Mouse (Mus musculus) heart, embryonic 13.5 days (tissue): ENCODE results near the gene Gpr156. TPM values are rescaled to one million over a fixed set of nuclear protein-coding genes. Genes with fewer than 3 reads are reported as not detected.
A peak's percentile ranks its signal among the peaks of the same experiment; 100 is the strongest.

Experiments used
- ATAC-seq: fragments of 200-750 bp; cut with Nextera tagmentation; 2 replicates; pipeline ENCODE4 v1.8.0; 2017; ENCODE audit warnings: moderate TSS enrichment; ENCODE audit not compliant: insufficient number of reproducible peaks, low FRiP score, low TSS enrichment; ENCODE audit errors: extremely low read depth
- H3K27ac ChIP-seq: fragments of 300-500 bp; sonication (generic); replicated peaks from 2 replicates; pipeline ENCODE4 v1.5.1; 2015; ENCODE audit warnings: moderate library complexity, mild to moderate bottlenecking, inconsistent platforms
- H3K27me3 ChIP-seq: fragments of 300-500 bp; sonication (generic); replicated peaks from 2 replicates; pipeline ENCODE4 v1.6.1; 2015; ENCODE audit warnings: mild to moderate bottlenecking, inconsistent platforms
- H3K36me3 ChIP-seq: fragments of 300-500 bp; sonication (generic); 2 replicates; pipeline ENCODE4 v1.6.1; 2015; ENCODE audit warnings: mild to moderate bottlenecking, inconsistent platforms
- H3K4me1 ChIP-seq: fragments of 300-500 bp; sonication (generic); 2 replicates; pipeline ENCODE4 v1.6.1; 2015; ENCODE audit warnings: inconsistent platforms
- H3K4me2 ChIP-seq: fragments of 300-500 bp; sonication (generic); 2 replicates; pipeline ENCODE4 v1.6.1; 2015; ENCODE audit warnings: inconsistent platforms, mild to moderate bottlenecking, moderate library complexity
- H3K4me3 ChIP-seq: fragments of 300-500 bp; sonication (generic); 2 replicates; pipeline ENCODE4 v1.5.1; 2015; ENCODE audit warnings: moderate library complexity, mild to moderate bottlenecking, inconsistent platforms
- H3K9ac ChIP-seq: fragments of 300-500 bp; sonication (generic); 2 replicates; pipeline ENCODE4 v1.6.1; 2015; ENCODE audit warnings: inconsistent platforms, mild to moderate bottlenecking, moderate library complexity
- H3K9me3 ChIP-seq: fragments of 300-500 bp; sonication (generic); 2 replicates; pipeline ENCODE4 v1.6.1; 2016; ENCODE audit warnings: inconsistent platforms
- WGBS: fragments of 180-500 bp; shearing (Covaris S2); methylation state at CpG from one replicate; pipeline ENCODE4 v1.1.7; 2015; ENCODE audit warnings: mixed read lengths; 5-methylcytosine and 5-hydroxymethylcytosine counted together
- polyA plus RNA-seq: library from polyadenylated mRNA; unstranded; fragments of >200 nt; fragmentation: Nextera tagmentation; extraction: Ambion mirVana; gene quantifications from 2 replicates; pipeline ENCODE4 v1.2.1, GENCODE M21; 2015

Gpr156 gene
- polyA plus RNA-seq, 1 experiment from 2014 or later: 0.47 TPM

DNA sequence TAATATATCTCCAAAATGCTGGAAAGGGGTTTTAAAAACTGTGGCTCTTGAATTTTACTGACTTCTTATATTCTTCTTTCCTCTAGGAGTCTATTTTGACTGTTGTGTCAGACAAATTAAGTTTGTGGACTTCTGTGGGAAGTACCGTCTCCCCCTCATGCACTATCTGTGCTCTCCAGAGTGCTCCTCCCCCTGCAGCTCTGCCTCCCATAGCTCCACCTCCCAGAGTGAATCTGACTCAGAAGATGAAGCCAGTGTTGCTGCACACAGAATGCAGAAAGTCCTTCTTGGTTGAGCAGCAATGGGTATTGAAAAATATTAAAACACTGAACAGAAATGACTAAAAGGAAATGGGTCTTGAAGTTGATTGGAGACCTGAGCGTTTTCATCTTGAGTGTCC, 35.1 kb upstream of the Gpr156 start:
- Histone ChIP-seq H3K9me3 (no peaks in the 10 kb centered on the region), H3K27ac (no peak overlapping the region), H3K9ac (no peak overlapping the region), H3K4me3 (no peak overlapping the region), H3K27me3 (no peaks in the 10 kb centered on the region), H3K4me1 (peaks cover 26% of the 10 kb centered on the region), H3K4me2 (no peak overlapping the region), H3K36me3 (peaks cover 74% of the 10 kb centered on the region)
- no peak for ATAC-seq
- WGBS: 51% methylated on average over 2 of the region's 2 CpGs

GRCm38 (mm10) chr16:37888986-37889385, 27.3 kb upstream of the Gpr156 start:
- peaks cover 21% of the 10 kb centered on the region for H3K4me1 ChIP-seq
- H3K4me3 ChIP-seq: no peak overlapping the region
- WGBS: 91% methylated on average over 3 of the region's 3 CpGs
- no peak overlapping the region for H3K27ac ChIP-seq
- no peaks in the 10 kb centered on the region for H3K27me3 ChIP-seq
- peaks cover 11% of the 10 kb centered on the region for H3K36me3 ChIP-seq
- H3K9me3 ChIP-seq: no peaks in the 10 kb centered on the region
- H3K9ac ChIP-seq: no peak overlapping the region
- H3K4me2 ChIP-seq: no peak overlapping the region
- no peak for ATAC-seq

DNA sequence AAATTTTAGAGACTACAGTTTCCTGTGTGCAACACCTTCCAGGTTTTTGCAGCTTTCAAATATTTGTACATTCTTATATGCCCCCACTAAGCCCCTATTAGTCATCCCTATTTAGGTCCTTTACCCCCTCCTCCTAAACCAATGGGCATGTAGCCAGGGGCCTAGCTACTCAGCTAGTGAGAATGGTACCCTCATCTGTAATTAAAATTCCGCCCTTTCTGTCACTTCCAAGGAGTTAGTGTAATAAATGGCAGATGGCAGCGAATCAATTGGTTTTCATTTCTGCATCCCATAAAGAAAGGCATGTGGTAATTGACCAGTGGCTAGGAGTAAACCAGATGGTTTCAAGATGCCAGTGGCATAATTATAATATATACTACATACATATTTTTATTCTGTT, 23.6 kb upstream of the Gpr156 start:
- 83% methylated on average over 2 of the region's 2 CpGs for WGBS
- Histone ChIP-seq H3K27ac (peak overlapping the region; percentile 90), H3K4me2 (no peak overlapping the region), H3K9ac (no peak overlapping the region), H3K4me1 (peaks cover 37% of the 10 kb centered on the region), H3K4me3 (no peak overlapping the region), H3K27me3 (no peaks in the 10 kb centered on the region), H3K36me3 (peaks cover 4% of the 10 kb centered on the region; the same call in 1 of the 2 replicates), H3K9me3 (no peaks in the 10 kb centered on the region)
- no peak for ATAC-seq

DNA sequence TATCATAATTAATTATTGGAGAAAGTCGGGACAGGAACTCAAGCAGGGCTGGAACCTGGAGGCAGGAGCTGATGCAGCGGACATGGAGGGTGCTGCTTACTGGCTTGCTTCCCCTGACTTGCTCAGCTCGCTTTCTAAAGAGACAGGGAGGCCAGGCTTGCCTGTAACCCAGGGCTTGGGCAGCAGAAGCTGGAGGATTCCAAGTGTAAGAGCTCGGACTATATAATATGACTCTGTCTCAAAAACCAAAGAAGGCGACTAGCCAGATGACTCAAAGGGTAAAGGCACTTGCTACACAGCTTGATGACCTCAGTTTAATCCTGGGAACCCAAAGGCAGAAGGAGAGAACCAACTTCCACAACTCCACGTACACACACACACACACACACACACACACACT, 22.9 kb upstream of the Gpr156 start:
- Histone ChIP-seq H3K9ac (peak overlapping the region; percentile 58; the same call in 1 of the 2 replicates), H3K4me2 (peak overlapping the region; percentile 41), H3K9me3 (no peaks in the 10 kb centered on the region), H3K27me3 (no peaks in the 10 kb centered on the region), H3K27ac (peak overlapping the region; percentile 90), H3K36me3 (peaks cover 4% of the 10 kb centered on the region; the same call in 1 of the 2 replicates), H3K4me1 (peaks cover 42% of the 10 kb centered on the region), H3K4me3 (no peak overlapping the region)
- ATAC-seq: no peak; the same call in 1 of the 2 replicates
- 35% methylated on average over 6 of the region's 6 CpGs for WGBS

GRCm38 (mm10) chr16:37893942-37894341, 22.4 kb upstream of the Gpr156 start:
- peak; percentile 77 for ATAC-seq
- H3K36me3 ChIP-seq: peaks cover 4% of the 10 kb centered on the region; the same call in 1 of the 2 replicates
- no peak overlapping the region for H3K4me3 ChIP-seq
- no peaks in the 10 kb centered on the region for H3K27me3 ChIP-seq
- peaks cover 42% of the 10 kb centered on the region for H3K4me1 ChIP-seq
- 23% methylated on average over 2 of the region's 2 CpGs for WGBS
- peak overlapping the region; percentile 90 for H3K27ac ChIP-seq
- H3K9ac ChIP-seq: no peak overlapping the region
- peak overlapping the region; percentile 41 for H3K4me2 ChIP-seq
- H3K9me3 ChIP-seq: no peaks in the 10 kb centered on the region

GRCm38 (mm10) chr16:37898790-37899189, 17.5 kb upstream of the Gpr156 start:
- no peaks in the 10 kb centered on the region for H3K27me3 ChIP-seq
- H3K4me1 ChIP-seq: peaks cover 29% of the 10 kb centered on the region
- H3K4me3 ChIP-seq: no peak overlapping the region
- no peaks in the 10 kb centered on the region for H3K36me3 ChIP-seq
- H3K9me3 ChIP-seq: no peaks in the 10 kb centered on the region
- no peak overlapping the region for H3K9ac ChIP-seq
- ATAC-seq: no peak
- no peak overlapping the region for H3K27ac ChIP-seq
- WGBS: 83% methylated on average over 5 of the region's 5 CpGs
- no peak overlapping the region for H3K4me2 ChIP-seq

GRCm38 (mm10) chr16:37899357-37899756, 16.9 kb upstream of the Gpr156 start:
- H3K4me3 ChIP-seq: no peak overlapping the region
- 30% methylated on average over 2 of the region's 2 CpGs for WGBS
- no peak for ATAC-seq
- no peaks in the 10 kb centered on the region for H3K36me3 ChIP-seq
- H3K27me3 ChIP-seq: no peaks in the 10 kb centered on the region
- H3K9ac ChIP-seq: 0 out of 2 replicates have a peak overlapping the region, but pooled peaks have one; percentile 14
- H3K4me1 ChIP-seq: peaks cover 23% of the 10 kb centered on the region
- H3K27ac ChIP-seq: no peak overlapping the region
- H3K4me2 ChIP-seq: no peak overlapping the region
- no peaks in the 10 kb centered on the region; the same call in 1 of the 2 replicates for H3K9me3 ChIP-seq

DNA sequence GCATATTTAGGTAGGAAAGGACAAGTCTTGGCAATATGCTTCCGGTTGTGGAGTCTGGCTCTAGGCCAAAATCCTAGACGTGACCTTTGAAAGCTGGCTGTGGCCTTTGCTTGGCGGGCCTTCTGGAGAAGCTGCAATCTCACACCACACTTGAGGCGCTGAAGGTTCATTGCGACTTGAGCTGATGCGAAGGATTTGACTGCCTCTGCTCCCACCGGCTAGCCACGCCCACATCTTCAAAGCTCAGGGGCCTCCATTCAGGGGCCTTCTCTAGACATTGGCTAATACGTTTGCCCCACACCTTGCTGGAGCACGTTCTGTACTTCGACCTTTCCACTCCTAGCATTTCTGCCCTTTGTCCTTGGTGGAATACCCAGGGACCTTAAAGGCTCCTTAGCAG, 15.0 kb upstream of the Gpr156 start:
- Histone ChIP-seq H3K9ac (no peak overlapping the region), H3K4me1 (peaks cover 15% of the 10 kb centered on the region), H3K9me3 (peaks cover 3% of the 10 kb centered on the region; the same call in 1 of the 2 replicates), H3K4me3 (no peak overlapping the region), H3K4me2 (no peak overlapping the region), H3K27ac (no peak overlapping the region), H3K36me3 (0 out of 2 replicates have a peak, but pooled peaks cover 3% of the 10 kb centered on the region), H3K27me3 (no peaks in the 10 kb centered on the region)
- 39% methylated on average over 11 of the region's 11 CpGs for WGBS
- no peak for ATAC-seq

DNA sequence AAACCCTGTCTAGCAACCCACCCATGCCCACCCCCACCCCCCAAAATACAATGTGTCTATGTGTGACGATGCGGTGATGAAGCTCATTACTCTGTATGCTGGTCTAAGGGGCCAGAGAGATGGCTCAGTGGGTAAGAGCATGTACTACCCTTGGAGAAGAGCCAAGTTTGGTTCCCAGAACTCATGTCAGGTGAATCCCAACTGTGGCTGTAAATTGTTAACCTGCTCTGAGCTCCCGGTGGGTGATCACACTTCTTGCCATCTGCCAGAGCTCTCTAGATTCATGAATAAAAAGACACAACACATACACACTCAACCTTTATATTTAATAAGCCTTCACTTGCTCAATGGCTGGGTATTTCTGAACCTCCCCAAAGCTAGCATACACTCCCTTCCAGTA, 9.8 kb upstream of the Gpr156 start:
- no peak for ATAC-seq
- no peaks in the 10 kb centered on the region for H3K27me3 ChIP-seq
- no peak overlapping the region for H3K4me2 ChIP-seq
- peaks cover 4% of the 10 kb centered on the region; the same call in 1 of the 2 replicates for H3K9me3 ChIP-seq
- H3K36me3 ChIP-seq: 0 out of 2 replicates have a peak, but pooled peaks cover 3% of the 10 kb centered on the region
- no peak overlapping the region for H3K27ac ChIP-seq
- H3K9ac ChIP-seq: no peak overlapping the region
- WGBS: 89% methylated on average over 3 of the region's 3 CpGs
- H3K4me3 ChIP-seq: no peak overlapping the region
- no peaks in the 10 kb centered on the region for H3K4me1 ChIP-seq

DNA sequence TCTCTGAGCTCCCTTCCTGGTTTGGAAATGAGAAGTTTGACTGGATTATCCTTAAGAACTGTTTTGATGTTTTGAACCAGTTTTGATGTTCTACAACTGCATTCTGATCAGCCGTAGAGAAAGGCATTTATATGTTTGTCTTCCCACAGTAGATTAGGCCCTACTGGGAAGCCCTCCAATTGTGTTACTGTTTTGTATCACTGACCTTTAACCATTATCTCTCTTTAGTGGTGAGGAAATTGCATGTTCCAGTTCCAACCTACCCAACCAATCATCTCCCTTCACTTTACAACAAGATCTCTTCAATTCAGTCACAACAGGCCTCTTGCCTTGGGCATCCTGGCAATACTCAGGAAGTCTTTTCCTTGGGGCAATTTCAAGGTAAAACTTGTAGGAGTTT, 5.2 kb upstream of the Gpr156 start:
- H3K27ac ChIP-seq: no peak overlapping the region
- no peak overlapping the region for H3K4me3 ChIP-seq
- H3K27me3 ChIP-seq: peaks cover 18% of the 10 kb centered on the region
- no peaks in the 10 kb centered on the region for H3K36me3 ChIP-seq
- no peak for ATAC-seq
- H3K4me2 ChIP-seq: no peak overlapping the region
- H3K4me1 ChIP-seq: no peaks in the 10 kb centered on the region
- peaks cover 4% of the 10 kb centered on the region; the same call in 1 of the 2 replicates for H3K9me3 ChIP-seq
- 74% methylated on average over 1 of the region's 1 CpGs for WGBS
- H3K9ac ChIP-seq: no peak overlapping the region

GRCm38 (mm10) chr16:37916818-37917201, 514 bp downstream of the Gpr156 start:
- peaks cover 6% of the 10 kb centered on the region; the same call in 1 of the 2 replicates for H3K4me1 ChIP-seq
- WGBS: 38% methylated on average over 7 of the region's 7 CpGs
- 0 out of 2 replicates have a peak overlapping the region, but pooled peaks have one; percentile 80 for H3K9ac ChIP-seq
- no peak overlapping the region for H3K27ac ChIP-seq
- peaks cover 33% of the 10 kb centered on the region for H3K27me3 ChIP-seq
- no peak for ATAC-seq
- no peaks in the 10 kb centered on the region for H3K36me3 ChIP-seq
- H3K9me3 ChIP-seq: no peaks in the 10 kb centered on the region
- peak overlapping the region; percentile 94 for H3K4me2 ChIP-seq
- peak overlapping the region; percentile 62 for H3K4me3 ChIP-seq

- 84% methylated on average over 6 of the region's 6 CpGs for WGBS
- peaks cover 33% of the 10 kb centered on the region for H3K27me3 ChIP-seq
- no peak overlapping the region for H3K27ac ChIP-seq
- ATAC-seq: no peak
- no peak overlapping the region for H3K4me2 ChIP-seq
- no peaks in the 10 kb centered on the region for H3K36me3 ChIP-seq
- no peaks in the 10 kb centered on the region for H3K9me3 ChIP-seq
- peaks cover 6% of the 10 kb centered on the region; the same call in 1 of the 2 replicates for H3K4me1 ChIP-seq
- H3K4me3 ChIP-seq: no peak overlapping the region
- H3K9ac ChIP-seq: no peak overlapping the region
Measured at GRCm38 (mm10) chr16:37919000-37919399, 2.7 kb downstream of the Gpr156 start.
